Mouse (Mus musculus) bone marrow, adult 2 months (tissue): ENCODE measurements around the gene Pramel1. TPM values are rescaled to one million over a fixed set of nuclear protein-coding genes. Genes with fewer than 3 reads are reported as not detected.
"Not testable (repeated sequence)": the region's sequence is repeated elsewhere in the genome, so short reads cannot be mapped to it uniquely, and the experiment has no call there.

Source experiments
- H3K27ac ChIP-seq: fragments of 200-500 bp; 2 replicates; pipeline ENCODE4 v1.5.1; 2012; ENCODE audit warnings: low read depth, mild to moderate bottlenecking, control low read depth, inconsistent platforms, low read length; ENCODE audit not compliant: control insufficient read depth, poor library complexity, insufficient read depth
- H3K4me1 ChIP-seq: fragments of 200-500 bp; 2 replicates; pipeline ENCODE4 v1.6.1; 2011; ENCODE audit warnings: low read length; ENCODE audit not compliant: control insufficient read depth, insufficient read depth
- H3K4me3 ChIP-seq: fragments of 200-500 bp; replicated peaks from 2 replicates; pipeline ENCODE3; 2011; ENCODE audit warnings: mild to moderate bottlenecking, low read depth, low read length, control low read depth; ENCODE audit not compliant: control insufficient read depth
- CTCF ChIP-seq: fragments of 200-500 bp; IDR thresholded peaks from 2 replicates; pipeline ENCODE4 v1.5.1; 2011; ENCODE audit warnings: low read length, control low read depth; ENCODE audit not compliant: control insufficient read depth, insufficient read depth
- POLR2A ChIP-seq: fragments of 200-500 bp; IDR thresholded peaks from 2 replicates; pipeline ENCODE4 v1.6.1; 2011; ENCODE audit warnings: low read depth, mild to moderate bottlenecking, control low read depth, low read length, borderline replicate concordance; ENCODE audit not compliant: control insufficient read depth
- WGBS: fragments of 180-500 bp; shearing (Covaris S2); methylation state at CpG from one replicate; pipeline ENCODE4 v1.1.7; 2018; 5-methylcytosine and 5-hydroxymethylcytosine counted together
- polyA plus RNA-seq: library from polyadenylated mRNA; stranded (reverse); fragments of >200 nt; gene quantifications from 2 replicates; pipeline ENCODE4 v1.2.4, GENCODE M21; 2011; ENCODE audit warnings: low replicate concordance; ENCODE audit not compliant: missing spikeins, insufficient read depth, insufficient read length

Gene Pramel1
- not detected in 2 replicates for polyA plus RNA-seq

DNA sequence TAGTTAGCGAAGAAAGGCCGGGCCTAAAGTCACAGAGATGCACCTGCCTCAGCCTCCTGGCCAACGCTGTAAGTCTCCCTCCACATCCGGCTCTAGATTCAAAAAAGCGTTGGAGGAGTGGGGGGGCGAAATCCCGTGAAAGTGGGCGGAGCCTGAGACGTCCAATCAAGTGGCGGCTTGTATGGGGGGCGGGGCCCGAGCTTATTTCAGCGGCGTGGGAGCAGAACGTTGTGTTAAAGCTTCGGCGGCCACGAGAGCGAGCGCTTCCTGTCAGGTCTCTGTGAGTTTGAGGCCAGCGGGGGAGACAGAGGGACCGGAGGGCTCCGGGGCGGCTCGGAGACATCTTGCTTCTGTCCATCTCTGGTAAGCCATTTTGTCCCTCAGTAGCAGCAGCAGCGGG is at the start of gene Pramel1:
Gene Pramel1, plus strand, starts transcription at position 248 of the 400 bp plus-strand sequence.
- H3K4me1 ChIP-seq: no peaks in the 10 kb centered on the region
- 78% methylated on average over 26 of the region's 26 CpGs for WGBS
- H3K27ac ChIP-seq: no peak within 1 kb of the TSS
- TF ChIP-seq POLR2A (no peak), CTCF (no peak)
- no peak within 1 kb of the TSS for H3K4me3 ChIP-seq

DNA sequence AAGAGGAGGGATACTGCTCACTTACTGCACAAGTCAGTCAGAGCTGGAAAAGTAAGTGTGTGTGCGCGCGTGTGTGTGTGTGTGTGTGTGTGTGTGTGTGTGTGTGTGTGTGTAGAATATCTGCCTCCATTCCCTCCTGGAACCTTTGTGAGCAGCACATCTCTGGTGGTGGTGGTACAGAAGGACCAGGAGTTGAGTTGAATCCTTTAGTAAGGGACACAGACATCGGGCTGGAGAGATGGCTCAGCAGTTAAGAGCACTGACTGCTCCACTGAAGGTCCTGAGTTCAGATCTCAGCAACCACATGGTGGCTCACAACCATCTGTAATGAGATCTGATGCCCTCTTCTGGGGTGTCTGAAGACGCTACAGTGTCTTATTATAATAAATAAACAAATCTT is 48.7 kb upstream of the Pramel1 start:
- not testable (repeated sequence) for H3K27ac ChIP-seq, H3K4me1 ChIP-seq, H3K4me3 ChIP-seq
- WGBS: 79% methylated on average over 5 of the region's 5 CpGs

GRCm38 (mm10) chr4:143348678-143349077 is 45.5 kb upstream of the Pramel1 start:
- WGBS: 26% methylated on average over 5 of the region's 5 CpGs
- no peak for TF ChIP-seq POLR2A
- TF ChIP-seq CTCF: no peak
- H3K4me1 ChIP-seq: no peaks in the 10 kb centered on the region
- no peak overlapping the region for H3K27ac ChIP-seq
- no peak overlapping the region for H3K4me3 ChIP-seq

- Histone ChIP-seq H3K27ac (no peak within 1 kb of the TSS), H3K4me3 (no peak within 1 kb of the TSS), H3K4me1 (no peaks in the 10 kb centered on the region)
- no peak for TF ChIP-seq POLR2A
- no peak for TF ChIP-seq CTCF
- WGBS: 1% methylated on average over 19 of the region's 19 CpGs
Observed at GRCm38 (mm10) chr4:143349484-143349906, 44.7 kb upstream of the Pramel1 start, which contains the start of gene Lrrc38. Lrrc38 (plus strand) TSS chr4:143349757.

GRCm38 (mm10) chr4:143350047-143351015 is 43.9 kb upstream of the Pramel1 start:
- no peak for TF ChIP-seq POLR2A
- TF ChIP-seq CTCF: no peak

GRCm38 (mm10) chr4:143352301-143352700 is 41.9 kb upstream of the Pramel1 start:
- TF ChIP-seq CTCF (no peak), POLR2A (no peak)
- Histone ChIP-seq H3K27ac (no peak overlapping the region), H3K4me3 (no peak overlapping the region), H3K4me1 (no peaks in the 10 kb centered on the region)
- WGBS: 75% methylated on average over 4 of the region's 4 CpGs

More at GRCm38 (mm10) chr4:143350047-143351015, 43.9 kb upstream of the Pramel1 start:
- no peak overlapping the region for H3K27ac ChIP-seq
- H3K4me3 ChIP-seq: no peak overlapping the region
- WGBS: 6% methylated on average over 72 of the region's 72 CpGs
- H3K4me1 ChIP-seq: no peaks in the 10 kb centered on the region

DNA sequence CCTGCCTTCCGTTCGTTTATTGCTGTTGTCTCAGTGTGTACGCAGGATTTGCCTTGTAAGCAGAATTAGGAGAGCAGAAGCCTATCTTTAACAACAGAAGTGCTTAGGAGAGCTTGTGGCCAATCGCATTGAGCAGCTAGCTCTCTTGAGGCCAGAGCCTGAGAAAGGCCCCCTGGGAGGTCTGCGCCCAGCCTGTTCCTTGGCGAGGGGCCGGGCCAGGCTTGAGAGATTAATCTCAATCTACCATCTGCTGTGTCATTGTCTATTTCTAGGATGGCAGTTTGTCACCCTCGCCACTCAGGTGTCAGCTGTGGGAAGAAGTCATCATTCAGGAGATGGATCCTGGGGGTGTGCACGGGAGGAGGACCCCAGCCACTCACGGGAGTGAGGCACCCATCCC is 32.7 kb upstream of the Pramel1 start:
- TF ChIP-seq CTCF (no peak), POLR2A (no peak)
- Histone ChIP-seq H3K27ac (no peak overlapping the region), H3K4me3 (no peak overlapping the region), H3K4me1 (no peaks in the 10 kb centered on the region)
- WGBS: 46% methylated on average over 10 of the region's 10 CpGs

DNA sequence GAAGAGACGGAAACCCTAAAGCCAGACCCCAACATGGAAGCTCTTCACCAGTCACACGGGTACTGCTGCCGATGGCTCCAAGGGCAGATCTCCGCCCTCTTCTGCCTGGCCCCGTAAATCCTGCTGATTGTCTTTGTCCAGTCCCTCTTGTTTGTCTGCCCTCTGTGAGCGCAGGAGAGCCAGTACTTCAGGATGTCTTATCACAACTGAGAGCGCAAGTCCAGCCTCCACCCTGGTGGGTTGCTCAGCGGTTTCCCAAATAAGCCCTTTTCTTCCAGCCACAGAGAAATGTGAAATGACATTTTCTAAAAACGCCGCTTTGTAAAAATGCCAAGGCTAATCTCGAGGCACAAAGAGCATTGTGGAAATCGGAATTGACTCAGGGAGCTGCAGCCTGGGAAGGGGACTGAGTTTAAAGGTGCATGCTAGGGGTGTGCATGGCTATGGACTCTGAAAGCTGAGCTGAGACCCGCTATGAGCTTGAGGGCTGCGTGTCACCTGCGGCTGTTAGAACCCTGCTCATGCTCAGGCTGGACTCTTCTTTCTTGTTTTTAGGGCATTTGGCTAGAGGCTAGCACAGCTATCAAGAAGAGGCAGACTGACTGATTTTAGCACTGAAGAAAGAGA is 27.7 kb upstream of the Pramel1 start:
- 68% methylated on average over 15 of the region's 15 CpGs for whole genome bisulfite sequencing
- TF ChIP-seq CTCF: no peak
- TF ChIP-seq POLR2A: no peak
- no peak overlapping the region for H3K4me3 ChIP-seq
- no peak overlapping the region for H3K27ac ChIP-seq
- H3K4me1 ChIP-seq: no peaks in the 10 kb centered on the region

DNA sequence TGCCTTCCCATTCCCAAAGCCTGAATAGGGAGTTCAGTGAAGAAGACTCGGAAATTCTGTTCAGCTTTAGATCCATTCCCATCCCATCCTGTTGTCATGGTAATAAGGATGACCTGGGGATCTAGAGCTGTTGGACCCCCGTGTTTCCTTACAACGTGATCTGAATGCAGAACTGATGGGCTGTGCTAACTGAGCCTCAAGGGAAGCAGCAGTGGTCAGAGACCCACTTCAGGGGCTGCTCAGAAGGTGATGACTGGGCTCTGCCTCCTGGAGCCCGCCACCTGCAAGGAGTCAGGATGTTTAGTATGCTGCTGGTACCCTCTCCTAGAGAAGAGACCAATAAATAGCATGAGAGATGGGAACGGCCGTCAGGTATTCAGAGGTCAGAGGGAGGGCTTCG is 14.7 kb upstream of the Pramel1 start:
- 45% methylated on average over 7 of the region's 7 CpGs for WGBS

More for the DNA sequence above, 14.7 kb upstream of the Pramel1 start:
- Histone ChIP-seq H3K27ac (no peak overlapping the region), H3K4me3 (no peak overlapping the region), H3K4me1 (no peaks in the 10 kb centered on the region)
- no peak for TF ChIP-seq POLR2A
- no peak for TF ChIP-seq CTCF
